Mouse (Mus musculus) heart, embryonic 10.5 days (tissue): ENCODE results near the gene Gm20814. TPM values are rescaled to one million over a fixed set of nuclear protein-coding genes. Genes with fewer than 3 reads are reported as not detected.
"Not testable (repeated sequence)": the region's sequence is repeated elsewhere in the genome, so short reads cannot be mapped to it uniquely, and the experiment has no call there.

ENCODE experiments used
- DNase-seq: peaks from one replicate; pipeline ENCODE4 v3.0.0-alpha.2; 2017; ENCODE audit warnings: low spot score
- H3K27ac ChIP-seq: fragments of 300-500 bp; sonication (generic); 2 replicates; pipeline ENCODE4 v1.5.1; 2016; ENCODE audit warnings: mild to moderate bottlenecking
- H3K27me3 ChIP-seq: fragments of 300-500 bp; sonication (generic); 2 replicates; pipeline ENCODE4 v1.6.1; 2016; ENCODE audit warnings: mild to moderate bottlenecking; ENCODE audit not compliant: poor library complexity, insufficient read depth, severe bottlenecking
- H3K36me3 ChIP-seq: fragments of 300-500 bp; sonication (generic); 2 replicates; pipeline ENCODE4 v1.6.1; 2016; ENCODE audit warnings: mild to moderate bottlenecking, moderate library complexity
- H3K4me1 ChIP-seq: fragments of 300-500 bp; sonication (generic); 2 replicates; pipeline ENCODE4 v1.6.1; 2016; ENCODE audit warnings: mild to moderate bottlenecking
- H3K4me3 ChIP-seq: fragments of 300-500 bp; sonication (generic); 2 replicates; pipeline ENCODE4 v1.5.1; 2016; ENCODE audit warnings: mild to moderate bottlenecking, moderate library complexity
- H3K9me3 ChIP-seq: fragments of 300-500 bp; sonication (generic); 2 replicates; pipeline ENCODE4 v1.6.1; 2016; ENCODE audit warnings: mild to moderate bottlenecking, moderate library complexity
- WGBS: fragments of 180-500 bp; shearing (Covaris S2); methylation state at CpG from one replicate; pipeline ENCODE4 v1.1.7; 2016; 5-methylcytosine and 5-hydroxymethylcytosine counted together
- polyA plus RNA-seq: library from polyadenylated mRNA; unstranded; fragments of >200 nt; fragmentation: Nextera tagmentation; extraction: Ambion mirVana; gene quantifications from 2 replicates; pipeline ENCODE4 v1.2.1, GENCODE M21; 2016

Gene Gm20814
- polyA plus RNA-seq, result not detected in 2 replicates

DNA sequence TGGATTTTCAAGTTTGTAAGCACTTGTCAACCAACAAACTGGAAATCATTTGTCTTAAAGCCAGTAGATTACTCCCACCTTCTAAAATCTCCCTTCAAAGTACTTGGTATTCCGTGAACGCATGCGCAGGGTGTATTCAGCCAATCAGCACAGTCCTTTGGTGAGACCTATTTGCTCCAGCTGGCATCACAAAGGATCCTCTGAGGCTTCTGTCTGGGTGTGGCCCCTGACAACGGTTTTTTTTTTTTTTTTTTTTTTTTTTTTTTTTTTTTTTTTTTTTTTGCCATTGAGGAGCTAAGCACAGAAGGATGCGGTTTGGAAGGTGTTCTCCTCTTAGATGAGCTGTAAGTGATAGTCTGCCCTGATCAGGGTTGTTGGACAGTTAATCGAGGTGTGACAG is at the start of gene Gm20814:
TSS of gene Gm20814 (plus strand) at position 301 of the 400 bp plus-strand sequence.
- H3K9me3 ChIP-seq, H3K36me3 ChIP-seq, H3K4me3 ChIP-seq, H3K4me1 ChIP-seq, H3K27me3 ChIP-seq, DNase-seq, H3K27ac ChIP-seq: not testable (repeated sequence)
- no CpG with 5 or more reads among the region's 6 CpGs for WGBS
